Mouse (Mus musculus) CH12.LX (cell line): ENCODE measurements around the gene Ms4a18.

Source experiments
- CTCF ChIP-seq, 2 experiments: IDR thresholded peaks in 1 of 2; conservative IDR thresholded peaks in 1 of 2; 2 replicates each; pipeline ENCODE4 v1.5.1; 2011 to 2012; ENCODE audit warnings: low read depth in 2 of 2, low read length in 2 of 2, improper control_type of control experiment in 1 of 2, inconsistent platforms in 1 of 2, mild to moderate bottlenecking in 1 of 2, moderate library complexity in 1 of 2
- MEF2A ChIP-seq: IDR thresholded peaks from 2 replicates; pipeline ENCODE4 v1.6.1; 2014; ENCODE audit warnings: low read depth, mild to moderate bottlenecking, inconsistent platforms, low read length, improper control_type of control experiment, borderline replicate concordance
- PAX5 ChIP-seq: IDR thresholded peaks from 2 replicates; pipeline ENCODE4 v1.6.1; 2012; ENCODE audit warnings: low read length, inconsistent platforms, mixed read lengths
- POLR2A ChIP-seq: IDR thresholded peaks from 2 replicates; pipeline ENCODE4 v1.6.1; 2011; ENCODE audit warnings: low read depth, mild to moderate bottlenecking, improper control_type of control experiment, low read length
- SIN3A ChIP-seq: IDR thresholded peaks from 2 replicates; pipeline ENCODE4 v1.6.1; 2012; ENCODE audit warnings: low read length, improper control_type of control experiment, inconsistent platforms
- USF1 ChIP-seq: IDR thresholded peaks from 2 replicates; pipeline ENCODE4 v1.6.1; 2014; ENCODE audit warnings: low read depth, mild to moderate bottlenecking, inconsistent platforms, low read length, improper control_type of control experiment
- USF2 ChIP-seq: conservative IDR thresholded peaks from 2 replicates; pipeline ENCODE4 v1.6.1; 2011; ENCODE audit warnings: low read depth, low read length, improper control_type of control experiment
- ZC3H11A ChIP-seq: IDR thresholded peaks from 2 replicates; pipeline ENCODE4 v1.6.1; 2012; ENCODE audit warnings: low read depth, mild to moderate bottlenecking, inconsistent platforms, low read length, improper control_type of control experiment
- ZNF384 ChIP-seq: IDR thresholded peaks from 2 replicates; pipeline ENCODE4 v1.6.1; 2012; ENCODE audit warnings: low read depth, low read length, improper control_type of control experiment, inconsistent platforms

GRCm38 (mm10) chr19:10947219-10947618 lies 70.6 kb downstream of the Ms4a18 start:
- TF ChIP-seq POLR2A (no peak), PAX5 (no peak), CTCF (conservative IDR thresholded peaks at IDR 0.05 in 1 of 2, IDR thresholded peaks at IDR 0.05 in 1 of 2; ENCODE audit: low read depth in 2 of 2, low read length in 2 of 2) (no peak), ZC3H11A (no peak), ZNF384 (no peak), SIN3A (no peak), USF1 (no peak), USF2 (no peak), MEF2A (no peak)
